Mouse (Mus musculus) lung, embryonic 14.5 days (tissue): Measurements from ENCODE around the gene Adamts10. TPM values are rescaled to one million over a fixed set of nuclear protein-coding genes. Genes with fewer than 3 reads are reported as not detected.

Source experiments
- ATAC-seq: fragments of 200-750 bp; cut with Nextera tagmentation; 2 replicates; pipeline ENCODE4 v1.8.0; 2017; ENCODE audit warnings: mild to moderate bottlenecking, moderate TSS enrichment, moderate library complexity; ENCODE audit not compliant: insufficient read depth
- DNase-seq: peaks from one replicate; pipeline ENCODE4 v3.0.0-alpha.2; 2015
- H3K27ac ChIP-seq: fragments of 300-500 bp; sonication (generic); 2 replicates; pipeline ENCODE4 v1.5.1; 2014; ENCODE audit warnings: low read depth, mild to moderate bottlenecking, moderate library complexity
- H3K27me3 ChIP-seq: fragments of 300-500 bp; sonication (generic); 2 replicates; pipeline ENCODE4 v1.6.1; 2014; ENCODE audit warnings: low read length, control low read depth; ENCODE audit not compliant: insufficient read depth
- H3K36me3 ChIP-seq: fragments of 300-500 bp; sonication (generic); 2 replicates; pipeline ENCODE4 v1.6.1; 2014; ENCODE audit warnings: control low read depth; ENCODE audit not compliant: insufficient read depth
- H3K4me1 ChIP-seq: fragments of 300-500 bp; sonication (generic); 2 replicates; pipeline ENCODE4 v1.6.1; 2014; ENCODE audit warnings: antibody characterized with exemption, control low read depth; ENCODE audit not compliant: insufficient read depth
- H3K4me2 ChIP-seq: fragments of 300-500 bp; sonication (generic); 2 replicates; pipeline ENCODE4 v1.6.1; 2014; ENCODE audit warnings: mild to moderate bottlenecking
- H3K4me3 ChIP-seq: fragments of 300-500 bp; sonication (generic); 2 replicates; pipeline ENCODE4 v1.5.1; 2014; ENCODE audit warnings: low read depth, low read length
- H3K9ac ChIP-seq: fragments of 300-500 bp; sonication (generic); 2 replicates; pipeline ENCODE4 v1.6.1; 2014
- H3K9me3 ChIP-seq: fragments of 300-500 bp; sonication (generic); 2 replicates; pipeline ENCODE4 v1.6.1; 2016; ENCODE audit warnings: low read depth, low read length, control low read depth
- CTCF ChIP-seq: IDR thresholded peaks from 2 replicates; pipeline ENCODE4 v1.5.1; 2016; ENCODE audit warnings: antibody characterized with exemption, low read depth
- WGBS: fragments of 180-500 bp; shearing (Covaris S2); extraction: QIAGEN DNeasy Blood & Tissue Kit; methylation state at CpG from one replicate; pipeline ENCODE4 v1.1.7; 2014; 5-methylcytosine and 5-hydroxymethylcytosine counted together
- polyA plus RNA-seq: library from polyadenylated mRNA; unstranded; fragments of >200 nt; fragmentation: Nextera tagmentation; extraction: Ambion mirVana; gene quantifications from 2 replicates; pipeline ENCODE4 v1.2.1, GENCODE M21; 2014

The Adamts10 gene
- polyA plus RNA-seq, 1 experiment from 2014 or later: 126 TPM

GRCm38 (mm10) chr17:33552964-33553363, 29.0 kb downstream of the Adamts10 start:
- TF ChIP-seq CTCF: peak; percentile 79
- H3K9ac ChIP-seq: no peak overlapping the region
- no peaks in the 10 kb centered on the region for H3K4me1 ChIP-seq
- H3K9me3 ChIP-seq: no peaks in the 10 kb centered on the region
- 43% methylated on average over 4 of the region's 4 CpGs for WGBS
- H3K36me3 ChIP-seq: peaks cover 57% of the 10 kb centered on the region
- peak; percentile 76 for DNase-seq
- no peak overlapping the region for H3K4me3 ChIP-seq
- no peak overlapping the region for H3K4me2 ChIP-seq
- no peak overlapping the region for H3K27ac ChIP-seq
- ATAC-seq: peak; percentile 38; the same call in 1 of the 2 replicates
- no peaks in the 10 kb centered on the region for H3K27me3 ChIP-seq

- Histone ChIP-seq H3K4me2 (no peak overlapping the region), H3K9me3 (no peaks in the 10 kb centered on the region), H3K4me3 (no peak overlapping the region), H3K27ac (no peak overlapping the region), H3K36me3 (peaks cover 42% of the 10 kb centered on the region), H3K9ac (no peak overlapping the region), H3K4me1 (no peaks in the 10 kb centered on the region), H3K27me3 (no peaks in the 10 kb centered on the region)
- WGBS: 100% methylated on average over 1 of the region's 1 CpGs
- DNase-seq (no peak), ATAC-seq (no peak)
- no peak for TF ChIP-seq CTCF
Measured at GRCm38 (mm10) chr17:33554536-33554935, 30.5 kb downstream of the Adamts10 start.

GRCm38 (mm10) chr17:33555223-33555855, 31.3 kb downstream of the Adamts10 start, which contains the start of gene Myo1f:
TSS of gene Myo1f (plus strand) at chr17:33555707.
- H3K4me3 ChIP-seq: no peak within 1 kb of the TSS
- no peak within 1 kb of the TSS for H3K9ac ChIP-seq
- WGBS: 44% methylated on average over 6 of the region's 6 CpGs
- no peak for DNase-seq
- H3K9me3 ChIP-seq: no peaks in the 10 kb centered on the region
- TF ChIP-seq CTCF: no peak
- no peak within 1 kb of the TSS for H3K27ac ChIP-seq
- no peak within 1 kb of the TSS for H3K4me2 ChIP-seq
- ATAC-seq: 0 out of 2 replicates have a peak, but pooled peaks have one; percentile 23
- no peaks in the 10 kb centered on the region for H3K27me3 ChIP-seq
- peaks cover 34% of the 10 kb centered on the region for H3K36me3 ChIP-seq
- no peaks in the 10 kb centered on the region for H3K4me1 ChIP-seq

GRCm38 (mm10) chr17:33557922-33558321, 33.9 kb downstream of the Adamts10 start:
- H3K36me3 ChIP-seq: peaks cover 10% of the 10 kb centered on the region
- DNase-seq (no peak), ATAC-seq (no peak)
- TF ChIP-seq CTCF: no peak
- no peaks in the 10 kb centered on the region for H3K27me3 ChIP-seq
- no peak overlapping the region for H3K4me2 ChIP-seq
- WGBS: 71% methylated on average over 4 of the region's 4 CpGs
- no peaks in the 10 kb centered on the region for H3K4me1 ChIP-seq
- H3K27ac ChIP-seq: no peak overlapping the region
- no peak overlapping the region for H3K9ac ChIP-seq
- H3K9me3 ChIP-seq: no peaks in the 10 kb centered on the region
- no peak overlapping the region for H3K4me3 ChIP-seq

- DNase-seq: no peak
- no peaks in the 10 kb centered on the region for H3K27me3 ChIP-seq
- no peaks in the 10 kb centered on the region for H3K4me1 ChIP-seq
- no peak overlapping the region for H3K9ac ChIP-seq
- WGBS: 66% methylated on average over 2 of the region's 2 CpGs
- H3K36me3 ChIP-seq: no peaks in the 10 kb centered on the region
- no peak for TF ChIP-seq CTCF
- no peak overlapping the region for H3K4me3 ChIP-seq
- no peak overlapping the region for H3K27ac ChIP-seq
- ATAC-seq: no peak
- H3K4me2 ChIP-seq: no peak overlapping the region
- H3K9me3 ChIP-seq: no peaks in the 10 kb centered on the region
Measured at GRCm38 (mm10) chr17:33563527-33564076, 39.6 kb downstream of the Adamts10 start.

- no peak for TF ChIP-seq CTCF
- 52% methylated on average over 1 of the region's 1 CpGs for WGBS
- no peaks in the 10 kb centered on the region for H3K27me3 ChIP-seq
Measured at GRCm38 (mm10) chr17:33564599-33564998, 40.6 kb downstream of the Adamts10 start.

GRCm38 (mm10) chr17:33566182-33566581, 42.2 kb downstream of the Adamts10 start:
- Histone ChIP-seq H3K27me3 (no peaks in the 10 kb centered on the region), H3K9ac (no peak overlapping the region), H3K27ac (no peak overlapping the region), H3K36me3 (no peaks in the 10 kb centered on the region), H3K4me3 (no peak overlapping the region), H3K4me1 (no peaks in the 10 kb centered on the region), H3K4me2 (no peak overlapping the region), H3K9me3 (no peaks in the 10 kb centered on the region)
- WGBS: 63% methylated on average over 2 of the region's 2 CpGs
- DNase-seq (no peak), ATAC-seq (no peak)
- TF ChIP-seq CTCF: no peak

More at GRCm38 (mm10) chr17:33564599-33564998, 40.6 kb downstream of the Adamts10 start:
- Histone ChIP-seq H3K27ac (no peak overlapping the region), H3K4me1 (no peaks in the 10 kb centered on the region), H3K9me3 (no peaks in the 10 kb centered on the region), H3K36me3 (no peaks in the 10 kb centered on the region), H3K4me3 (no peak overlapping the region), H3K4me2 (no peak overlapping the region), H3K9ac (no peak overlapping the region)
- ATAC-seq (no peak), DNase-seq (no peak)
